Mouse (Mus musculus) v-Abl transformed pro-B cells (cell line): ENCODE data around the gene Cwc15.
"Not testable (repeated sequence)": the region's sequence is repeated elsewhere in the genome, so short reads cannot be mapped to it uniquely, and the experiment has no call there.

Experiments used
- in situ Hi-C, 2 experiments: fragments of 400-800 bp; cut with MboI; formaldehyde crosslinking; loops; one replicate each; pipeline ENCODE4 v1.15.1; 2025; ENCODE audit not compliant: unreplicated experiment in 2 of 2

Gene Cwc15

GRCm38 (mm10) chr9:14500023-14500915 is at the start of gene Cwc15, which contains the start of gene Kdm4d:
Gene Cwc15 (plus strand): TSS chr9:14500617.
Gene Kdm4d (minus strand): TSS chr9:14500482.
- in situ Hi-C loops = loop anchor here (25.0 kb wide), 5 partner anchors 512 to 787 kb away; partner anchors contain the start of gene Med17 (in 1 of the 2)

GRCm38 (mm10) chr9:14451120-14451519 is 49.3 kb upstream of the Cwc15 start:
- in situ Hi-C loops = not testable (repeated sequence)

- in situ Hi-C loops = no loop called here
Observed at GRCm38 (mm10) chr9:14456320-14456719, 44.1 kb upstream of the Cwc15 start.

DNA sequence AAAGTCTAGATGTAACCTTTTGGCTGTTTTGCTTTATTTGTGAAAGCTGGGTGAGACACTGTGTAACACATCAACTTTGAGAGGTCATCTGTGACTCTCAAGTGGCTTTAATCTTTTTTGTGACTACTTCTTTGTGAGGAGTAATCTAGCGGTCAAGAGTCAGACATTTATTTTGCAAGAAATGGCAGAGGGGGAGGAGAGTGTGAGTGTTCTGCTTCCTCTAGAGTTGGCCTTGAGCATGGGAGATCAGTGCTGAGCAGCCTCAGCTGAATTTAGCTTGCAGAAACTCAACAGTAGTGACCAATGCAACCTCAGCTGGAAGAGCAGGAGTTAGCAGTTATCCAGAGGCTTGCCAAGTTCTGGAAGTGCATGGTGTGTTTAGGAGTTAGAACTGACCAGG is 37.9 kb upstream of the Cwc15 start:
- in situ Hi-C loops = not testable (repeated sequence)

GRCm38 (mm10) chr9:14463668-14464067 is 36.7 kb upstream of the Cwc15 start:
- in situ Hi-C loops = not testable (repeated sequence)

DNA sequence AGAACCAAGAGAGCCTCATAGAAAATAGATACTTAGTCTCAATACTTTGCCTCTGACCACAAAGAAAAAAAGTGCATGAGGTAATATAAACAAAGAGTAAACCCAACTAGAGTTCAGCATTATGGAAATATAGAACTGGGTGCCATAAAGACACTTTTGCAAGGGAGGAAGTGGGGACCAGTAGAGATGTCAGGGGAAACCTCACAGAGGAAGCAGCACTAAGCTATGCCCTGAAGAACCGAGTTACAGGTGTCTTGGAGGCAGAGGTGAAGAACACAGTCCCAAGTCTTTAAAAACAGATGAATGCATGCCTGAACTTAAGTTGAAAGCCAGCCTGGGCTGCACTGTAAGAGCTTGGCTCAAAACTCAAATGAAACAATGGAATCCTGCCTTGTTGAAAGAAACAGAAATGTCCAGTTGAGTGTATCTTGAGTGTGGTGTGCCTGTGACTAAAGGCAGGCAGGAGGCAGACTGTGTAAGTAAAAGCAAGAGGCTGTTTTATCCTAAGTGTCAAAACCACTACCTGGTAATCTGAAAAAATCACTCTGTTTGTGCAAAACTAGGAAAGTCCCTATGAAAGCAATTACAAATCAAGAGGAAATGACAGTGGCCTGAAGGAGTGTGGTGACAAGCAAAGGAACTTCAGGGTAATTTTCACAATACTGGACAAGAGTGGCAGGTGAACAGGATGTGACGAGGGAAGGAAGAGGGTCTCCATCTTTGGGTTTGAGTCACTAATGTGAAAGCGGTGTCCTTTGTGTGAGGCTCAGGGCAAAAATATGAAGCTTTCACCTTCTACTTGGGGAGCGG is 1.3 kb upstream of the Cwc15 start:
- in situ Hi-C loops = loop anchor here in 1 of 2 experiments (10.0 kb wide), 1 partner anchor 144 kb away; no protein-coding TSS in a partner anchor

GRCm38 (mm10) chr9:14500916-14501424 is 553 bp downstream of the Cwc15 start:
- in situ Hi-C loops = loop anchor here (25.0 kb wide), 5 partner anchors 511 to 786 kb away; partner anchors contain the start of gene Med17 (in 1 of the 2)

GRCm38 (mm10) chr9:14512633-14513445 is 12.4 kb downstream of the Cwc15 start:
- in situ Hi-C loops = loop anchor here (25.0 kb wide), 5 partner anchors 499 to 774 kb away; partner anchors contain the start of gene Med17 (in 1 of the 2)

GRCm38 (mm10) chr9:14517296-14517695 is 16.9 kb downstream of the Cwc15 start:
- in situ Hi-C loops = loop anchor here (5.0 to 25.0 kb wide), 7 partner anchors 170 to 770 kb away; partner anchors contain the start of gene Med17 (in 1 of the 2)

DNA sequence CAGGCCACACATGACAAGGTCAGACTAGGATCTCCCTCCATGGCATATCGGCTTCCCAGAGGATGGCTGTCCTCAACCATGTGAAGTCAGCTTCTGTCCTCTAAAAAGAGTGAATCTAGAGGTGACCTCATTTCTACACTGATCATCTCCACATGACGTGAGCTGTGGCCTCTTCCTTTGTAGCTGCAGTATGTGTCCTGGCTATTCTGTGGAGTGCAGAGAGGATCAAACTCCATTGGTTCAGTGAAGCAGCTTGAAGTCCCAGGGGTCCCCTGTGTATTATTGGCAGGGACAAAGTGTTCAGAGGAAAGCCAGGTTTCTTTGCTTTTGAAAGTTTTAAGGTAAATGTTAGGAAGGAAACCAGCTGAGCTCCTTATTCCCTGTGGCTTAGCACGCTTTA is 17.7 kb downstream of the Cwc15 start:
- in situ Hi-C loops = loop anchor here (5.0 to 25.0 kb wide), 7 partner anchors 171 to 769 kb away; partner anchors contain the start of gene Med17 (in 1 of the 2)

DNA sequence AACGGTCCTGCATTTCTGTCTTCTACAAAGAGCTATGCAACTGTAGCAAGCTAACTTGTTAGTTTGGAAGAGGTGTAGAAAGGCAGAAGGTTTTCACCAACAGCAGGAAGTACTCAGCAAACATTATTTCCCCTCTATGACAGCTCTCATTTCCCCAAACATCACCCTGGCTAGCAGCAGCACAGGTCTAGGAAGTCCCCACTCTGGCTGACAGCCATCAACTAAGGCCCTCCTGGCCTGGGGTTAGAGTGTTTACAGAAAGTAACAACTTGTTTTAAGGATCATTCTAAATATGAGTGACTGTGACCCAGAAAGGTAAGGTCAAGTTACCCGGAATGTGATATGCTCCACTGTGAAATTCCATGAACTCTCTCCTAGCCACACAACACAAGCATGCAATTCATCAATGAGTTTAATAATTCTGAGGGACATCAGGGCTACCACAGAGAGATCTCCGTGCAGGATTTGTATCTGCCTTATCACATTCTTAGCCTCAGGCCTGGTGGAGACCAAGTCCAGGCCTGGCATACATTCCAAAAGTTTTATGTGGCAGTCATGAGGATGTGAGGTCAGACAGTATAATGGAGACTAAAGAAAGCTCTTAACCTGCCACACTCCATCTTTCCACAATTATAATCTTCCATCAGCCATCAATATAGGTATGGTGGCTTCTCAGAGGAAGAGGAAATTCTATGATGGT is 20.7 kb downstream of the Cwc15 start:
- in situ Hi-C loops = loop anchor here (5.0 to 25.0 kb wide), 8 partner anchors 134 to 766 kb away; partner anchors contain the start of gene Med17 (in 1 of the 2)

DNA sequence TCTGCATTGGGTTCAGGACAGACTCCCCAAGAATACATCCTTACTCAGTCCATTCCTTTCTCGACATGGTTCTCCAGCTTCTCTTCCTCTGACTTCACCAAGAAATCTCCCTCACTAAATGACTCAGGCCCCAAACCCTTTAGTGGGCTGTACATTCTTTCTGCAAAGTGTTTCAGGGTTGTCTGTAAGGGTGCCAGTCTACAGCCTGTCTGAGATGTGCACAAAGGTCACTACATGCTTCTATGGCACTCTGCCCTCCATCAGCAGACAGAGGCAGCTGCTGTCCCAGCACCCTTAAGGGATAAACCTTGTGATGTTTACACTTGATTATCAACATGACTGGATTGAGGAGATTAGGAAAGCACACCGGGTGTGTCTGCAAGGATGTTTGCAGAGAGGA is 21.3 kb downstream of the Cwc15 start:
- in situ Hi-C loops = loop anchor here (5.0 to 25.0 kb wide), 8 partner anchors 133 to 766 kb away; partner anchors contain the start of gene Med17 (in 1 of the 2)

GRCm38 (mm10) chr9:14523408-14524043 is 23.1 kb downstream of the Cwc15 start:
- in situ Hi-C loops = loop anchor here (5.0 to 25.0 kb wide), 8 partner anchors 131 to 764 kb away; partner anchors contain the start of gene Med17 (in 1 of the 2)

- in situ Hi-C loops = no loop called here
Observed at GRCm38 (mm10) chr9:14530004-14530403, 29.6 kb downstream of the Cwc15 start.

- in situ Hi-C loops = no loop called here
Observed at GRCm38 (mm10) chr9:14532283-14532682, 31.9 kb downstream of the Cwc15 start.

DNA sequence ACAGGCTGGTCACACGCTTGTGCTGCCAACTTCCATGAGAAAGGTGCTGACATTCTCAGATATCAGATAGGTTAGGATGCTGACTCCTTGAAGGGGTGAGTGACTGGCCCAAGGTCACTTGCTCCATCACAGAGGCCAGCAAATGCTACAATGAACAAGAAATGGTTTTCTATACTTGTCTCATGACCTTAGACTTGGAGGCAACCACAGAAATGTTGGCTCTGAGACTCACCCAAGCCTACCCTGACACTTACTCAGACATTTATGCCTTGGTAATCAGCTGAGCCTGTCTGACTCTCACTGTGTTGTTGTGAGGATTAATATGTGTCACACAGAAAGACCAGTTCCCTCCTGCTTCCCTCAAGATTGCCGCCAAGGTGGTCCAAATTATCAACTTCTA is 33.2 kb downstream of the Cwc15 start:
- in situ Hi-C loops = no loop called here

- in situ Hi-C loops = no loop called here
Observed at GRCm38 (mm10) chr9:14534833-14535456, 34.5 kb downstream of the Cwc15 start.
